Mouse (Mus musculus) urinary bladder, postnatal 0 days (tissue): ENCODE measurements around the gene Cyth4. TPM values are rescaled to one million over a fixed set of nuclear protein-coding genes. Genes with fewer than 3 reads are reported as not detected.

ENCODE experiments used
- polyA plus RNA-seq: library from polyadenylated mRNA; unstranded; fragments of >200 nt; fragmentation: Nextera tagmentation; extraction: Ambion mirVana; gene quantifications from 2 replicates; pipeline ENCODE4 v1.2.1, GENCODE M21; 2015

The Cyth4 gene
- 7.8 and 19.8 TPM in 2 replicates for polyA plus RNA-seq

GRCm38 (mm10) chr15:78596914-78597313 lies at the start of gene Cyth4:
Cyth4 (plus strand) TSS chr15:78597047.

DNA sequence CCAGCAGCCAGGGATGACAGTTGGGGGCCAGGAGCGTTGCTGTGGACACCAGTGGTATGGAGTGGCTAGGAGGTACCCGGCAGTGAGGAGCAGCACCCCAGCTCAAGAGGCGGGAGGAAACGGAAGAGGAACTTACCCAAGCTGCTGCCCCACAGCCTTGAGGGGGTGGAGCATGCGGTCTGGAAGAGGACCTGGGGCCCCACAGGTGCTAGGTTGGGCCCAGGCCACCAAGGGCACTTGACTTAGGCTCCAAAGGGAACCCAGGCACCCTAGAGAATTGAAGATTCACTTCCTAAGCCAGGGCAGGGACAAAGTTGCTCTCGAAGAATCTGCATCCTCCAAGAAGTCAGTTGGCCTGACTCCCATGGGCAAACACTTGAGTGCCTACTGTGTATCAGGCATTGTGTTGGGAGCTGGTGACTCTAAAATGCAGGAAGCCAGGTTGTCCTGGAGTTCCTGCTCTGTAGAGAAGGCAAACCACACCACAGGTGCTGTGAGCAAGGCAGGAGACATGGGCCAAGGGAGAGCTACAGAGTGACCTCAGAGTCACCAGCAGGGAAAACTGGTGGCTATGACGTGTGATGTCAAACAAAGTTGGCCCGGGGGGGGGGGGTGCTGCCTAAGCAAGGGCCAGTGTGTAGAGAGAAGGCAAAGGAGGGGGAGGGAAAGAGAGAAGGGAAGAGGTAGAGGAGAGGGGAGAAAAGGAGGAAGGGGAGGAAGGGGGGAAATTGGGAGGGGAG lies 24.0 kb upstream of the Cyth4 start, which contains the start of gene Rac2:
Gene Rac2, minus strand, starts transcription at position 126 of the 740 bp plus-strand sequence.

Other genes with a start within 250 kb of the Cyth4 start
- not detected in 2 replicates for gene Tex33, start 201.1 kb upstream of the Cyth4 start, polyA plus RNA-seq
- 17.1 and 22.4 TPM in 2 replicates for gene Tst, start 191.1 kb upstream of the Cyth4 start, polyA plus RNA-seq
- gene Mpst, start 190.6 kb upstream of the Cyth4 start, polyA plus RNA-seq, result 2.5 and 3.0 TPM in 2 replicates
- gene Kctd17, start 168.5 kb upstream of the Cyth4 start, polyA plus RNA-seq, result 61.5 and 64.3 TPM in 2 replicates
- 0.19 and 0.47 TPM in 2 replicates for gene Tmprss6, start 128.4 kb upstream of the Cyth4 start, polyA plus RNA-seq
- gene Il2rb, start 101.8 kb upstream of the Cyth4 start, polyA plus RNA-seq, result 0.20 and 0.24 TPM in 2 replicates
- 44.3 and 44.5 TPM in 2 replicates for gene C1qtnf6, start 65.6 kb upstream of the Cyth4 start, polyA plus RNA-seq
- not detected in 2 replicates for gene Sstr3, start 52.4 kb upstream of the Cyth4 start, polyA plus RNA-seq
- 7.9 and 29.7 TPM in 2 replicates for gene Rac2, start 24.3 kb upstream of the Cyth4 start, polyA plus RNA-seq
- not detected in 2 replicates for gene Elfn2, start 121.7 kb downstream of the Cyth4 start, polyA plus RNA-seq
- gene Mfng, start 176.4 kb downstream of the Cyth4 start, polyA plus RNA-seq, result 5.4 and 6.4 TPM in 2 replicates
- 1.4 and 1.9 TPM in 2 replicates for gene Card10, start 206.0 kb downstream of the Cyth4 start, polyA plus RNA-seq
- 21.3 and 24.7 TPM in 2 replicates for gene Cdc42ep1, start 245.6 kb downstream of the Cyth4 start, polyA plus RNA-seq